Mouse (Mus musculus) ovary, adult 10 weeks (tissue): ENCODE data around the gene Prok1. TPM values are rescaled to one million over a fixed set of nuclear protein-coding genes. Genes with fewer than 3 reads are reported as not detected.

Source experiments
- polyA plus RNA-seq: library from polyadenylated mRNA; stranded (reverse); fragments of 350-450 nt; fragmentation: Illumina TruSeq; extraction: RNeasy Lipid Tissue Mini Kit (QIAGEN cat#74804); gene quantifications from one replicate; pipeline ENCODE4 v1.2.3, GENCODE M21; 2014

Gene Prok1
- not detected for polyA plus RNA-seq

GRCm38 (mm10) chr3:107239607-107240006, at the start of gene Prok1:
Prok1 (minus strand) TSS chr3:107239707.

DNA sequence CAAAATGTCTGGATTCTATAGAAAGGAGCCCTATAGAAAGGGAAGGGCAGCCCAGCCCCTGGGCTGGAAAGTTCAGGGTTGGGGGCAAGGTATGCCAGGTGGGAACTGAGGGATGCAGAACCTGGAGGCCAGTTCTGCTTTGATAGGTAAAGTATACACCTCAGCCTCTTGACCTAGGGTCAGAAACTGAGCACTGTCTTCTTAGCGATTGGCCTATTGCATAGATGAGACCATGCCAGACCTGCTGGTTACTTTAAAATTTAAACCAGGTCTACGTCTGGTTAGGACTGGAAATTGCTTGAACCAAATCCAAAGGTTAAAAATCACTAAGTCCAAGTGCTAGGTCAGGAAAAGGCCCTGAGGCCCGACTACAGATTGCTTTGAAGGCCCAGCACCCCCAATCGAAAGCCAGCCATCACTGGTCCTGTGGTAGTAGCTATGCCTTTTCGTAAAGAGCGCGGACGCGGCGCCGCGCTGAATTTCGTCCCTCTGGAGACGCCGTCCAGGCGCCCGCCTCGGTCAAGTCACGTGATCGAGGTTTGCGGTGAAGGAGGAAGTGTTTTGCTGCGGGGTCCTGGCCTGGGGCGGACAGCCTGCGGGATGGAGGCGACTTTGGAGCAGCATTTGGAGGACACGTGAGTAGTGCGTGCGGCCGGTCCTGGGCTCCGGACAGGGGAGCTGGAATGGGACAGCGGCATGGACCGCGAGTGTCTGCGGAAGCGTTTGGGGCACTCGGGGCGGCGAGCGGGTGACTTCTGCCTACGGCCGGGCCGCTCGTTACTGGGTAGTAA, 39.2 kb upstream of the Prok1 start, which contains the start of gene Lamtor5:
Gene Lamtor5 (plus strand): TSS at position 380 of the 791 bp plus-strand sequence.

GRCm38 (mm10) chr3:107230527-107230926, 9.0 kb downstream of the Prok1 start, which contains the start of gene A630076J17Rik:
A630076J17Rik (plus strand) TSS chr3:107230614.

DNA sequence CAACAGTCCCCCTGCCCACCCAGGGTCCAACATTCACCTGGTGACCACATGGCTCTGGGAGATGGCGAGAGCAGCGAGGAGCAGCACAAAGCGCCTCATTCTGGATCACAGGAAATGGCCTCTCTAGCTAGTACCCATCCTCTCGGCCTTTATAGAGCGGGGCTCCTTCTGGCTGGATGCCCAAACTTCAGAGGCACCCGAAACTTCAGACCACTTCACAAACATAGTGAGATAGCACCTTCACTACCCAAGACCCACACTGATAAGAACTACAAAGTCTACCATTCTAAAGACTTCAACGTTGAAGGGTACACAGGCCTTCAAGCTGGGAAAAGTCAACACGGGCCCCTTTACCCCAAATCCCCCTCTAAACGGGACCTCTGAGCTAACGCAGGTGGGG, 17.9 kb downstream of the Prok1 start, which contains the start of gene Cym:
Gene Cym (minus strand): TSS at position 125 of the 400 bp plus-strand sequence.

Other genes starting within 250 kb of the Prok1 start
- not detected for gene Kcna3, start 203.5 kb downstream of the Prok1 start, polyA plus RNA-seq
- gene Kcna2, start 138.6 kb downstream of the Prok1 start, polyA plus RNA-seq = 3.8 TPM
- gene Kcna10, start 56.7 kb downstream of the Prok1 start, polyA plus RNA-seq = not detected
- not detected for gene Cym, start 18.0 kb downstream of the Prok1 start, polyA plus RNA-seq
- gene A630076J17Rik, start 9.1 kb downstream of the Prok1 start, polyA plus RNA-seq = not detected
- 150 TPM for gene Lamtor5, start 39.2 kb upstream of the Prok1 start, polyA plus RNA-seq
- gene Slc16a4, start 51.5 kb upstream of the Prok1 start, polyA plus RNA-seq = 12.2 TPM
- gene Rbm15, start 94.0 kb upstream of the Prok1 start, polyA plus RNA-seq = 25.7 TPM
- not detected for gene Kcnc4, start 219.8 kb upstream of the Prok1 start, polyA plus RNA-seq